ENCODE assay signal across 1 mouse cellular context in genomic region chr19:40658281-40658680, GRCm38 (mm10).
TF ChIP-seq lines count a peak whose summit lies in the region.

No protein-coding gene starts in this region.

TF ChIP-seq in CH12.LX, 34 proteins besides CTCF, POLR2A, EP300 and RAD21 (continued from another document):
- no peak for TF ChIP-seq ZC3H11A (IDR thresholded peaks at IDR 0.05; ENCODE audit: low read depth, low read length)
- TF ChIP-seq NELFE (IDR thresholded peaks at IDR 0.05; ENCODE audit: low read depth, low read length): no peak
- no peak for TF ChIP-seq ELF1 (IDR thresholded peaks at IDR 0.05; ENCODE audit: low read depth, low read length)
- no peak for TF ChIP-seq ETS1 (conservative IDR thresholded peaks at IDR 0.05; ENCODE audit: low read depth, low read length)
- TF ChIP-seq JUND (conservative IDR thresholded peaks at IDR 0.05; ENCODE audit: low read depth, low read length): no peak
- TF ChIP-seq GABPA (IDR thresholded peaks at IDR 0.05; ENCODE audit: insufficient replicate concordance, low read depth, low read length): no peak
